Mouse (Mus musculus): Measurements from ENCODE around the gene Adtrp. TPM values are rescaled to one million over a fixed set of nuclear protein-coding genes. Genes with fewer than 3 reads are reported as not detected.

Adtrp gene
- total and polyA plus RNA-seq, 2 experiments from 2014 or later = 0.12 TPM; not detected in 1

DNA sequence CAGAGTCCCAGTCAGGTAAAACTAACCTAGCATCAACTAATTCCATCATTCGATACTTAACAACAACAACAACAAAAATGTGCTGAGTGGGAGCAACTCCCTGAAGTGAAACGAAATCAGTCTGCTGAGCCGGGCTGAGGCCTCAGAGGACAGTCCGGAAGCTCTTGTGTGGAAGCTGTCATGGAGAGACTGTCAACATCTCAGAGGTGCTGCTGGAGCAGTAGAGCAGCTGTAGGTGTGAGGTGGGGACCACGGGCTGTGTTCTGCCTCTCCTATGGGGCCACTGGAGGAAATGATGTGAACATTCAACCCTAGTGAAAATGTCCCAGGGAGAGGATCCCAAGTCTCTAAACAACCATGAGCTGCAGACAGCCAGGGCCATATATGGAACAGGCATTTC lies 94.4 kb downstream of the Adtrp start:
- Histone ChIP-seq H3K27me3 (ENCODE audit: control insufficient read depth, insufficient read depth, low read length) (no peaks in the 10 kb centered on the region), H3K9me3 (replicated peaks; ENCODE audit: control insufficient read depth, low read length) (no peaks in the 10 kb centered on the region), H3K9ac (replicated peaks; ENCODE audit: low read depth, low read length) (no peak overlapping the region), H3K4me3 (ENCODE audit: low read depth, low read length) (no peak overlapping the region), H3K27ac (ENCODE audit: low read depth) (no peak overlapping the region), H3K4me1 (ENCODE audit: control insufficient read depth, insufficient read depth) (peaks cover 19% of the 10 kb centered on the region), H3K36me3 (replicated peaks; ENCODE audit: control insufficient read depth, insufficient read depth, low read length) (no peaks in the 10 kb centered on the region), H3K4me2 (ENCODE audit: low read depth, low read length) (no peak overlapping the region)
- 26% methylated on average over 5 of the region's 5 CpGs for WGBS
- ATAC-seq (ENCODE audit: insufficient read depth, low read depth) (peak; percentile 50; the same call in 1 of the 2 replicates), DNase-seq (ENCODE audit: low spot score) (peak; percentile 58)
- TF ChIP-seq CTCF (IDR thresholded peaks at IDR 0.05; ENCODE audit: low read depth) = no peak
- no peak for TF ChIP-seq EP300 (IDR thresholded peaks at IDR 0.05; ENCODE audit: low read depth)

DNA sequence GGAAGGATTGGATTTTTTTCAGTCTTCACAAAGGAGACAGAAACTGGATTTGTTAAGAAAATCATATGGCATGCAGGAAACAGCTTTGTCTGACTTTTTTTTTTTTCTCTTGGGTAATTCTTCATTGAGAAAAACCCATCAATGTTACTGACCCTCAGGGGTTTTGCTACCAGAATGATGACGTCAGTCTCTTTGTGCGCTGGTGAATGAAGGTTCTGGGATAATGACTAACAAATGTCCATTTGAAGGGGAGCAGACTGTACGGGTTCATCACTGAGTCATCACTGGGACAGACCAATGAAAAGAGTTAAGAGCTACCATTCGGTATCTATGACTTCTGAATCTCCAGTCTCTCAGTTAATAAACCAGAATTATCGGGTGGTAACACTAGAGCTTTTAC lies 97.0 kb downstream of the Adtrp start:
- TF ChIP-seq EP300 (IDR thresholded peaks at IDR 0.05; ENCODE audit: low read depth) = no peak
- WGBS = 64% methylated on average over 5 of the region's 5 CpGs

DNA sequence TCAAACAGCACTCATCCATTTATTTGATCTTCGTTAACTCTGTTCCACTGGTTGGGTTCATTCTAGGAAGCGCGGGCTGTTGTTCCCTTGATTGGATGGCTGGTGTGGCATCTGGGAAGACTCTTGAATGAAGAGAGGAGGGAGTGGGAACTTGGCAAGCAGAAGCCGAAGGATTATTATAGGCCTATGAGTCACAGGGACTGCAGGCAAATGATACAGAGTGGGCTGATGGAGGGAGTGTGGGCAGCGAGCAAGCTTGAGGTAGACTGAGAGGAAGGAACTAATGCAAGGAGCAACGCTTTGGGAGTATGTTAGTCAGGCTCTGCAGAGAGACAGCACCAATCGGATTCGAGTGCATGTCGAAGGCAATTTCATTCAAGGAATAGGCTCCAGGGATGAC lies 98.6 kb downstream of the Adtrp start:
- ATAC-seq (ENCODE audit: insufficient read depth, low read depth) = peak; percentile 87
- H3K4me2 ChIP-seq (ENCODE audit: low read depth, low read length) = no peak overlapping the region
- no peaks in the 10 kb centered on the region for H3K36me3 ChIP-seq (replicated peaks; ENCODE audit: control insufficient read depth, insufficient read depth, low read length)
- no peak overlapping the region for H3K4me3 ChIP-seq (ENCODE audit: low read depth, low read length)
- H3K27me3 ChIP-seq (ENCODE audit: control insufficient read depth, insufficient read depth, low read length) = no peaks in the 10 kb centered on the region
- 30% methylated on average over 9 of the region's 9 CpGs for WGBS
- TF ChIP-seq CTCF (IDR thresholded peaks at IDR 0.05; ENCODE audit: low read depth) = no peak
- no peak for TF ChIP-seq EP300 (IDR thresholded peaks at IDR 0.05; ENCODE audit: low read depth)
- peak; percentile 91 for DNase-seq (ENCODE audit: low spot score)
- H3K4me1 ChIP-seq (ENCODE audit: control insufficient read depth, insufficient read depth) = peaks cover 32% of the 10 kb centered on the region
- H3K9ac ChIP-seq (replicated peaks; ENCODE audit: low read depth, low read length) = no peak overlapping the region
- no peaks in the 10 kb centered on the region for H3K9me3 ChIP-seq (replicated peaks; ENCODE audit: control insufficient read depth, low read length)
- peak overlapping the region; percentile 22; the same call in 1 of the 2 replicates for H3K27ac ChIP-seq (ENCODE audit: low read depth)

More for the DNA sequence above, 97.0 kb downstream of the Adtrp start:
- Histone ChIP-seq H3K36me3 (replicated peaks; ENCODE audit: control insufficient read depth, insufficient read depth, low read length) (no peaks in the 10 kb centered on the region), H3K9ac (replicated peaks; ENCODE audit: low read depth, low read length) (no peak overlapping the region), H3K4me3 (ENCODE audit: low read depth, low read length) (no peak overlapping the region), H3K9me3 (replicated peaks; ENCODE audit: control insufficient read depth, low read length) (no peaks in the 10 kb centered on the region), H3K4me2 (ENCODE audit: low read depth, low read length) (no peak overlapping the region), H3K27ac (ENCODE audit: low read depth) (no peak overlapping the region), H3K27me3 (ENCODE audit: control insufficient read depth, insufficient read depth, low read length) (no peaks in the 10 kb centered on the region), H3K4me1 (ENCODE audit: control insufficient read depth, insufficient read depth) (peaks cover 31% of the 10 kb centered on the region)
- DNase-seq (ENCODE audit: low spot score) (no peak), ATAC-seq (ENCODE audit: insufficient read depth, low read depth) (no peak)

- ATAC-seq (ENCODE audit: insufficient read depth, low read depth) (no peak), DNase-seq (ENCODE audit: low spot score) (no peak)
- Histone ChIP-seq H3K4me1 (ENCODE audit: control insufficient read depth, insufficient read depth) (peaks cover 27% of the 10 kb centered on the region), H3K27ac (ENCODE audit: low read depth) (no peak overlapping the region), H3K9ac (replicated peaks; ENCODE audit: low read depth, low read length) (no peak overlapping the region), H3K4me3 (ENCODE audit: low read depth, low read length) (no peak overlapping the region), H3K9me3 (replicated peaks; ENCODE audit: control insufficient read depth, low read length) (no peaks in the 10 kb centered on the region), H3K27me3 (ENCODE audit: control insufficient read depth, insufficient read depth, low read length) (no peaks in the 10 kb centered on the region), H3K36me3 (replicated peaks; ENCODE audit: control insufficient read depth, insufficient read depth, low read length) (no peaks in the 10 kb centered on the region), H3K4me2 (ENCODE audit: low read depth, low read length) (no peak overlapping the region)
- 93% methylated on average over 4 of the region's 4 CpGs for WGBS
- TF ChIP-seq EP300 (IDR thresholded peaks at IDR 0.05; ENCODE audit: low read depth) (no peak), CTCF (IDR thresholded peaks at IDR 0.05; ENCODE audit: low read depth) (no peak)
Observed at GRCm38 (mm10) chr13:41747691-41748090, 99.8 kb downstream of the Adtrp start.

- DNase-seq (ENCODE audit: low spot score) = peak; percentile 70
- TF ChIP-seq CTCF (IDR thresholded peaks at IDR 0.05; ENCODE audit: low read depth) = peak; percentile 57
- TF ChIP-seq EP300 (IDR thresholded peaks at IDR 0.05; ENCODE audit: low read depth) = no peak
- H3K27me3 ChIP-seq (ENCODE audit: control insufficient read depth, insufficient read depth, low read length) = no peaks in the 10 kb centered on the region
- 54% methylated on average over 8 of the region's 8 CpGs for WGBS
- no peaks in the 10 kb centered on the region for H3K9me3 ChIP-seq (replicated peaks; ENCODE audit: control insufficient read depth, low read length)
- peaks cover 27% of the 10 kb centered on the region for H3K4me1 ChIP-seq (ENCODE audit: control insufficient read depth, insufficient read depth)
- no peak for ATAC-seq (ENCODE audit: insufficient read depth, low read depth)
- no peak overlapping the region for H3K4me2 ChIP-seq (ENCODE audit: low read depth, low read length)
- H3K4me3 ChIP-seq (ENCODE audit: low read depth, low read length) = no peak overlapping the region
- H3K27ac ChIP-seq (ENCODE audit: low read depth) = no peak overlapping the region
- no peak overlapping the region for H3K9ac ChIP-seq (replicated peaks; ENCODE audit: low read depth, low read length)
- no peaks in the 10 kb centered on the region for H3K36me3 ChIP-seq (replicated peaks; ENCODE audit: control insufficient read depth, insufficient read depth, low read length)
Observed at GRCm38 (mm10) chr13:41746971-41747615, 100.4 kb downstream of the Adtrp start.
